Mouse (Mus musculus) urinary bladder, postnatal 14 days (tissue): Measurements from ENCODE around the gene Dcps.

ENCODE experiments used
- DNase-seq: peaks from one replicate; pipeline ENCODE4 v3.0.0; 2021; ENCODE audit warnings: low spot score

Dcps gene

DNA sequence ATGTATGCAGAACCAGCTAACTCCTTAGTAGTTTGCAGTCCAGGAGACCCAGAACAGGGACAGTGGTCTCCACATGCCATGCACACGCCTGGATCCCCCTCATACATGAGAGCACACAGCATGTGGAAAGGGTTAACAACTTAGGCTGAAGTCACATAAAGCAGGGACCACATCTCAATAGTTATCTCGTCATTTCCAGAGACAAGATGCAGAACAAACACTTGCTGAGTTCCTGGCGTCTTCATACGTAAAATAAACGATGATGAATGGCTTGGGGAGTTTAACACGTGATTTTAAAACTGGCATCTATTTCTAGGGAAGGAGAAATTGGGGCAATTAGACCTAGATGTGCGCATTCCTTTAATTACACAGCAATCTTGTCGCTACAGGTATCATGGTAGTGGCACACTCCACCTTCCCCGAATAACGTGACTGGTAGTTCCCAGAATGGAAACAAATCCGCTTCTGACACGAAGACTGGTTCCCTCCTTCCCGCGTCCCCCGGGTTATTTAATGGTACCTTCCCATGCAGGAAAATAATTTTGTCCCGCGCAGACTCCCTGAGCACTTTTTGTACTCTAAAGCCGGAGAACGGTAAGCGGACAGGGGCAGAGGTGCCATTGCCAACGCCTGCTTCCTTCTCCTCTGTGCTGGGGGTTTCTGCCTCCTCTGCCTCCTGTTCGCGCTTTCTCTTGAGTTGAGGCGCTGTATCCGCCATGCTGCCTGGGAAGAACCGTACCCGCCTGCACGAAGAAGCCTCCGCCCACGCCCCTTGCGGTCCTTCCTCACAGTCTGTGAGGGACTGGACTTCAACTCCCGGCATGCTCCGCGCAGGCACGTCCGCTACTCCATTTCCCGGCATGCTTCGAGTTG, at the start of gene Dcps:
Gene Dcps, minus strand, starts transcription at position 811 of the 873 bp plus-strand sequence.
- peak; percentile 92 for DNase-seq

DNA sequence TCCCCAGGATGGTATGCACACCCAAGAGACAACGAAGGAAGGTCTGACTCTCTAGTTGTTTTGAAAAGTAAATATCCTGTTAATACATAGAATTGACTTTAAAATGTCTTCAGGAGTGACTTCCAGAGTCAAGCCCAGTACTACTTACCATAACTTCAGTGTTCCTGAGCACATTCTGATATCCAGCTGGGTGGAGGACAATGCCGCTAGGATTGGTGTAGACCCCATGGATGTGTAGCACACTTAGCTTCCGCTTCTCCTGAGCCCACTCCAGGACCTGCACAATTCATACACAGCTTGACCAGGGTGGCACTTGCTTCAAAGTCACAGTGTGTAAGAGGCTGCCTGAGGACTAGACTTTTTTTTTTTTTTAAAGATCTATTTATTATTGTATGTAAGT, 47.6 kb upstream of the Dcps start:
- no peak for DNase-seq

DNA sequence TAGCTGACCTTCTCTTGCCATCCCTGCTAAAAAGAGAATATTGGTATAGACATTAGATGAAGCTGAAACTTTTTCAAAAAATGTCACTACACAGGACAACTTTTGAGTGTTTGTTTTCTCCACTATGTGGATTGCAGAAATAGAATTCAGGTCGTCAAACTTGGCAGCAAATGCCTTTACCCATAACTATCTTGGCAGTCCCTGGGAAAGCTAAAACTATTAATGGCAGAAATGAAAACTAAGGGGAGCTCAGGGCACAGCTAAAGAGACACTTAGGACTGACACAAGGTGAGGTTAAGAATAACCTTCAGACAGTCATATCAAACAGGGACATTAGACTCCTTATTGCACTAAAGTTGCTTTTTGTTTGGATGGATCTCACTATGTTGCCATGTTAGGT, 42.1 kb upstream of the Dcps start:
- DNase-seq = no peak

DNA sequence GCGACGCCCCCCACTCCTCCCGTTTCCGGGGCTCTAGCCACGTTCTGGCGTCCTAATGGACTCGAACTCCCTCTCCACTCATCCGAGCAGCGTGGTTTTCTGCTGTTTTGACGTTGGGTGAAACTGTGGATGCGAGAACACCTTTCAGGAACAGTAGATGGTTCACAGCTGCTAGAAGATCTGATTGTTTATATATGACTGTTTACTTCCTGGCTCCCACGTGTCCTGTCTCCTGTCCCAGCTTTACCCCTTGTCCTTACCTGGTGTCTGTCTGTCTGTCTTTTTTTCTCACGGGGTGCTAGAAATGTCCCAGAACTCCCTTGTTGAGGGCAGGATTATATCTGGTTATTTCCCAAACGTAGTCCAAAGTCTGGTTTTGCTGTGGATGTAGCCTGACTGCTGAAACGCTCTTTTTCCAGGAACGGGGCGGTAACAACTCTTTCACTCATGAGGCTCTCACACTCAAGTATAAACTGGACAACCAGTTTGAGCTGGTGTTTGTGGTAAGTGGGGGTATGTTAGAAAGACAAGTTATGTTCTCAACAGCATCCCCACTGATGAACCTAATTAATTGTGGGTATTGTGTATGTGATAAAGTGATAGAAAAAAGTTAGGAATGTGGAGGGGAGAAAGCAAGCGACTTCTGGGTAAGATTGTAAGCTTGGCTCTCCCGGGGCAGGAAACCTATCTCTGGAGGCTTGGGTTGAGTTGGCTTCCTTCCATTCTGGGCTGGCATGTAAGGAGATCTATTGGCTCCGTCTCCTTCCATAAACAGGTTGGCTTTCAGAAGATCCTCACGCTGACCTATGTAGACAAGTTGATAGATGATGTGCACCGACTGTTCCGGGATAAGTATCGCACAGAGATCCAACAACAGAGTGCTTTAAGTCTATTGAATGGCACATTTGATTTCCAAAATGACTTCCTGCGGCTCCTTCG, 36.0 kb upstream of the Dcps start:
- no peak for DNase-seq

DNA sequence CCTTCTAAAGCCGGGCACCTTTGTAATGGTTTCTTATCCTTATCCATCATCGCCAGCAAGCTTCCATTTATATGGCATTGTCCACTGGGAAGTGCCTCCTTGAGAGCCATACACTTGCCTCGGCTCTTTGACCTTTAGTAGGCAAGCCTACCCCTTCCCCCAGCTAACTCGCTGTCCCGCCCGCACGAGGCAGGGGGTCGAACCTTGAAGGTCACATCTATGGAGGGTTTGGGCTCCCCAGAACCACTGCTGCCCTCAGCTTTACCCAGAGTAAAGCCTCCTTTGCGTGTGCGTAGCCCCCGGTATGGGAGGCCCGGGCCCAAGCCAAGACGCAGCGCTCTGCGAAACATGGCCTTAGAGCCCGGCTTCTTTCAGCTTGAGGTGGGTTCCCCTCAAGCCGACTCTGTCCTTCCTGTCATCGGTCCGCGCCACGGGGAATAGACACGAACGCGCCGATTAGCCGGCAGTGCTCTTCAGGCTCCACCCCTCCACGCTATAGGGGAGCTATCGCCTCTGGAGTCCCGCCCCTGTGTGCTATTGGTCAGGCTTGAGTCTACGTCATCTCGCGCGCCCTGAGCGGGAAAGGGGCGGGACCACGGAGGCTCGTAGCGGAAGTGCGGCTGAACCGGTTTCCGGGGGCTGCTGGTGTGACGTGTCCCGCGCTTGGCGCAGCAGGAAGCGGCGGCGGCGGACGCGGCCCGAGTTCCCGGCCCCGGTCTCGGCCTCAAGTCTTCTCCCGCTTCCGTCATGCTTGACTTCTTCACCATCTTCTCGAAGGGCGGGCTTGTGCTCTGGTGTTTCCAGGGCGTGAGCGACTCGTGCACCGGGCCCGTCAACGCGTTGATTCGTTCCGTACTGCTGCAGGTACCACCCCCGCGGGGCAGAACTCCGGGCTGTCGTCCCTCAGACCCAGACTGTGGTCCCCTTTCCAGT, 34.9 kb upstream of the Dcps start, which contains the start of gene Foxred1:
Gene Foxred1, minus strand, starts transcription at position 514 of the 933 bp plus-strand sequence.
- DNase-seq = peak; percentile 99

DNA sequence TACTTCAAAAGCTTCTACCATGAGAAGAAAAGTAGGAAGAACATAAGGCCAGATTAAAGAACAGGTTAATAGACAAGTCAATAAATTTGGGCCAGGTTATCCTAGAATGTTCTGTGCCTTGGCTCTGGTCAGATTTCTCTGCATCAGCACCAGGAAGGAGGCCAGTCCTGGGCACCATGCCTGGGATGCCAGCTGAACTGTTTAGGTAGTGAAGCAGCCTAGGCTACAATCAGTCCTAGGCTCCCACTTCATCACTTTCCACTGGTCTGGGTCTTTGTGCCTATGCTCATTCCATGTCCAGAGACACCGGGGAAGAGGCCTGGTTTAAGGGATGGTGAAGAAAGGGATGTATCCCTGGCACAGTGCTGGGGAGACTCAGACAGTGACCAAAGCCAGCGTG, 28.6 kb upstream of the Dcps start:
- DNase-seq = no peak

DNA sequence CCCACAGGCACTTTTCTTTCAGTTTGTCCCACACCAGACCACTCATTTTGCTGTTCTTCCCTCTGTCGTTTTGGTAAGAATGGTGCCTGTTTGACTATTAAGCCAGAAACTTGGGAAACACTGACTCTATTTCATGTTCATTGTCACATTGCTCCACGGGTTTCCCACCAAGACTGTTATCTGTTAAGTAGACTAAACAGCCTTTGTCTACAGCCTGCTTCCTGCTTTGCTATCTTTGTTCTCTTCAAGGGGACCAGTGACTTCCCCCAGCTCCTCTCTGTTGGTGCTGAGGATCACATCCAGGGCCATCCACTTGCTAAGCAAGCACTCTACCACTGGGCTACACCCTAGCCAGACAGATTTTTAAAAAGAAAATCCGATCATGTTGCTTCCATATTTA, 27.7 kb upstream of the Dcps start:
- DNase-seq = no peak

DNA sequence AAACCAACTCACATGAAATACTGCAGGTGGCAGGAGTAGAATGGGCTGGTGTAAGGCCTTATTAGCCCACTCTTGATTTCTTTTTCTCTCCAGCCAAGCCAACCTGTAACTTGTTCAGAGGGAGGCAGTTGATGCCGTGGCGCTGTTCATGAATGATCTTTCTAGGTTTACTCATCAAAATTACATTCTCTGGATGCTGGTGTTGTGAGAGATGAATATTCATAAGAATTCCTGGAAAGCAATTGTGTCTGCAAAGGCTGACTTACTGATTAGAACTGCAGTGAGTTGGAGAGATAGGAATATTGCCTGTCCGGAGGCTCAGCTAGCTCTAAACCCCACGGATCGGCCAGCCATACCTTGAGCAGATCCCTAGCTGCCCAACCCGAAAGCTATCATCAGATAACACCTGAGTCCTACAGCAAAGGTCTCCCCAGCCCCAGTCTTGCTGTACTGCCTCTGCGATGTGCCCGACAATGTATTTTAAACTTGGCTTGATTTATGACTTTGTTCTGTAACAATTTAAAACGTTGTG, 24.7 kb upstream of the Dcps start:
- DNase-seq = no peak

DNA sequence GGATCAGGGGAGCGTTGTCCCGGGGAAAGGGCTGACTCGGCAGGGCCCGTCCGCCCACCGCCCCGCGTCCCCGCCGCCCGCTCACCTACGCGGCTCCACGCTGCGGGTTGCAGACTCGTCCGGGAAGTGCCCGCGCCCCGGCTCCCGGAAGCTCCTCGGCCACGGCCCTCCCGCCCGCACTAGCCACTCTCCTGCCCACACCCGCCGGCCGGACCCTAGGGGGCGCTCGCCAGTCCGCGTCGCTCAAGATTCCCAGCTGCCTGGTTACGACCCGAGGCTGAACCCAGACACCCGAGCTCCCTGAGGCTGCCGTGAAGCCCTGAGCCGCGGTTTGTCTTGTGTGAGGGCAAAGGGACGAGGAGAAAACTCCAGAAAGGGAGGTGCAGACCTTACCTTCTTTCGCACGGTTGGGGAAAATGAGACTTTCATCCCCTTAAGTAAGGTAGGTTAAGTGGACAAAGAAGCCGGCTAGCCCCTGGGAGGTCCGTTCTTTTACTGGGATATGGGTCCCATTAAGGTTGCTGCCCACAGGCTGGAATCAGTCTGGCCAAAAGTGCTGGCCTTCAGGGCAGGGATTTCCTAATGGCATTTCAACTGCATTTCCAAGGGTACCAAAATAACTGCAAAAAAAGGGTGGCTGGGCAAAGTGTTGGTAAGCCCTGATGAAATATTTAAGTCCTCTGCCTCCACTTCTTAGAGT, 24.1 kb upstream of the Dcps start, which contains the start of the genes Srpr and Tirap:
Gene Srpr, plus strand, starts transcription at position 404 of the 700 bp plus-strand sequence.
Gene Tirap, minus strand, starts transcription at position 520 of the 700 bp plus-strand sequence.
- peak; percentile 94 for DNase-seq

DNA sequence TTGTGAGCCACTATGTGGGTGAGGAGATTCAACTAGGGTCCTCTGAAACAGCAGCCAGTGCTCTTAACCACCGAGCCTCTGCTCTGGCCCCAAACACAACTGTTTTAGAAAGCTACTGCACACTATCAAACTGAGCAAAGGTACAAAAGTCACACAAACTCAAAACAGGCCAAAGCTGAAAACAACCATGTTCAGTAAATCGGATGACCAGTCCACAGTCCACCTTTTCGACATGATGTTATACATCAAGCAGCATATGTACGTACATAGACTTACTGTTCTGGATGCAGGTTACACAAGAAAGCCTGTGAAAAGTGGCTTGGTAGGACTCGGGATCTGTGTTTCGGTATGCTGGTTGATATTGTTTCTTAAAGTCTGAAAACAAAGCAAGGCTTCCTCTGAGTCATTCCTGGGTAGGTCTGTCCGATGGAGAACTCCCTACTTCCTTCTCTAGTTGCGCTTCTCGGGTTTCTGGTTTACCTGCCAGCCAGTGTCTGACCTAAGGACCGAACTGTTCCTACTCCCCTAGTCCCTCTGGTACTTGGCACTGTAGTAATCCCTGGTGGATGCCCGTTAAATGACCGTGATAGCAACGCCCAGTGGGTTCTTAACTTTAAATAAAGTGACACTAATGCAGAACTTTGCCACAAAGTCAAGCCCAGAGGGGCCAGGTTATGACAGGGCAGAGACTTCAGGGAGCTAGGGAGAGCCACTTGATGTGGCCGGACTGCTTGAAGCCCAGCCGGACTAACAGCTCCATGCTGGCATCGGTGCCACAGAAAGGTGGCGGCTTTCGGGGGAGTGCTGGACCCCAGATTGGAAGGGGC, 23.3 kb upstream of the Dcps start:
- DNase-seq = peak; percentile 35

DNA sequence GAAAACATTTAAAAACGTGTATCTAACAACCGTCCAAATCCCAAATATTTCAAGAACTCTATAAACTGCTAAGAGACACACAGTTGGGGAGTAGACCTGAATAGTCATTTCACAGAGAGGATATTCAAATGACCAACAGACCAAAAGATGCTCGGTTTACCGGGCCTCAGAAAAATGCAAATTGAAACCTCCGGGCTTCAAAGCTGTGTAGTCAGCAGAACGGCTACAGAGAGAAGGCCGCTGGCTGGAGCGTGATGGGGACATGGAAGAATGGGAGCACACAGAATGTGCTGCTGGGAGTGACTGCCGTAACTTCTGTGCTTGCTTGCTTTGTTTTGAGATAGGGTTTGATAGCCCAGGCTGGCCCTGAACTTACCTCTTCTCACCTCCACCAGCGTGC, 22.5 kb upstream of the Dcps start:
- DNase-seq = no peak

DNA sequence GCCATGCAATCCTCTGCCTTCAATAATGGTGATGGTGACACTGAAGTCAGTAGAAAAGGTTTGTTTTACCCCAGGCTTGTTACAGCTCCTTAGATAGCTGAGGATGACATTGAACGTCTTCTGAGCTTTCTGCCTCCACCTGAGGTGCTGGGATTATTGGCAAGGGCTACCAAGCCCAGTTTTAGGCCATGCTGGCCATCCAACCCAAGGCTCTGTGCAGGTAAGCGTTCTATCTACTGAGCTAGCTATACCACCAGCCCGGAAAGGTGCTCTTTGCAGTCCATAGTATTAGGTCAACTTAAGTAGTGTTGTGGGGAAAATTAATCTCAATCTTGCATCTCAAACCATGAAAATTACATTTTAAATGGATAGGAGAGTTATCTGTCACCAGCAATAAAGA, 21.8 kb upstream of the Dcps start:
- DNase-seq = no peak

DNA sequence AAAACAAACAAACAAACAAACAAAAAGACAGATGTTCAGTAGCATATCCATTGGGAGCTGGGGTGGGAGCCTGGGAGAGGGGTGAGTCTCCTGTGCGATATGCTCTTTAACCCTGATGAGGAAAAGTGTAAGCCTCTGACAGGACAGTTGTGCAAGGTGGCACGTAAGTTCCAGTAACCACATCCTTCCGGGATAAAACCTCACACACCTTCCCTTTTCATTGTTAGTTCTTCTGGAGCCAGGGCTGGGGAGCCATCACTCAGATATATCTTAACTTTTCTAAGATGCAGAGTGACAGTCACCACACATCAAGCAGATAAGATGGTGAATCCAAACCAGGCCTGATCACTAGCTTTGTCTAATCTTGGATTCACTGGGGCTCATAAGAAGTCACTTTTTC, 18.2 kb upstream of the Dcps start:
- no peak for DNase-seq

DNA sequence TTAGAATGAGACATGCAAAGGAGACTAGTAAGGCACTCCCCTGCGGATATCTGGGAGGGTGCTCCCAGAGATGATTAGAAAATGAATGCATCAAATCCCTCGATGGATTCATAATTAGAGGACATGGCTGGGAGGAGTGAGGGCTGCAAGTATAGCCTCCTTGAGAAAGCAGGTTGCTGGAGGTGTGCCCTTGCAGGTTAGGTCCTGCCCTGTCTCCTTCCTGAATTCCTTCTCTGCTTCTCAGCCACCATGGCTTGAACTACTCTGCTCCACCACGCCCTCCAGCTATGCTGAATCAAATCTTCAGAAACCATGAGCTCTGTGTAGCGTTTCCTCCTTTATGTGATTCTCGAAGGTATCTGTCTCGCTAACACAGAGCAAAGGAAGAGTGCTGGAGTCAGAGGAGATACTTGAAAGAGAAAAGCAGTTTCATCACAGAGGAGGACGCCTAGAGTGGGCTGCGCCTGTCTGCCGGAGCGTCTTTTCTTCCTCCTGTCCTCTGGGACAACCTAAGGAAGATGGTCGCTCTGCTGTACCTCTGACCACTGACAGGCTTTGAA, 17.2 kb upstream of the Dcps start:
- DNase-seq = peak; percentile 29

DNA sequence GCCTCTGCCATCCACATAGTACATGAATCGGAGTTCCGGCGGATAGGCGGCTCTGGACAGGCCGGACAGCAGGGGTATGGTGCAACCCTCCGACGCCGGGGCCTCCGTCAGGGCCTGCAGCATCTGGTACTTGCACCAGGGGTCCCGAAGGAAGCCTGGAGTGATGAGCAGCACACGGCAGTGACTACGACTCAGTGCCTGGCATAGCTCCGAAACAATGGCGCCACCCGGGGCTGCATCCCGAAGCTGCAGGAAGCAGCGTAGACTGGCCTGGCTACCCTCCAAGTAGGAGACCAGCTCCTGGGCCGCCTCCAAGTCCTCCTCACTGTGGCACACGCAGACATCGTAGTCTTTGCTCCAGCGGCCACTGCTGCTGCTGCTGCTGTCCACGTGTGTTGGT, 12.8 kb upstream of the Dcps start:
- DNase-seq = peak; percentile 28

DNA sequence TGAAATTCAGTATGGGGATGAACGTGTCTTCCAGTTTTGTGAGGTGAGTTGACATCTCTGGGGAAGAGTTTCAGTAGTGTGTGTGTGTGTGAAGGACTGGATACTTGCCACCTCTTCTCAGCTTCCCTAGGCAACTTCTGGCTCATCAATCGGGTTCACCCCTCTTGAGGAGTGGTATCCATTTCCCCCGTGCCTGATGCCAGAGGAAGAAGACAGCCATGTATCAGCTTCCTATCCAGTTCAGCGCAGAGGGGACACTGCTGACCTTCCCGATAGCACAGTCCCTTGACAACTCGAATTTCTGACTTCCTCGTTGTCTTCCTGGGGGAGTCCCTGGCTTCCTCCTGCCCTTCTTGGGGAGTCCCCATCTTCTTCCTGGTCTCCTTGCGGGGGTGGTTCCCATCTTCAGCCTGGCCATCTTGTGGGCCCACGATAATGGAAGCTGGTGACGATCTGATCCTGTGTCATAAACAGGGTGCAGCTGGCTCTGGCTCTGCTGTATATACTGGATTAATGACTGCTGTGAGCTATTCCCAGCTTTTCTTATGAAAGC, 11.6 kb upstream of the Dcps start:
- no peak for DNase-seq

DNA sequence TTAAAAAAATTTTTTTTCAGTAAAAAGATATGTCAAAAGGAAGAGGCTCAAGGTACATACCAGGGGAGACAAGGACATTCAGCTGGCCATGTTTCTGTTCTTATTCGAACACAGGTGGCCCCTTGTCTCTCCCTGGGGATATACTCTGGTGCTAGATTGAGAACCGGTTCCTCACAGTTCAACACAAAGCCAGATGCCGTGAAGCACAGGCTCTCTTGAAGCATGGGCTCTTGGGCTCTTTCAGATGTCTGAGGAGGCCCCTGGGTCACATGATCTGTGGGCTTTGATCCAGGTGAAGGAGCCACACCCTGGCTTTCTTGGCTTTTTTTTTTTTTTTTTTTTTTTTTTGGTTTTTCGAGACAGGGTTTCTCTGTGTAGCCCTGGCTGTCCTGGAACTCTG, 10.6 kb upstream of the Dcps start:
- no peak for DNase-seq

DNA sequence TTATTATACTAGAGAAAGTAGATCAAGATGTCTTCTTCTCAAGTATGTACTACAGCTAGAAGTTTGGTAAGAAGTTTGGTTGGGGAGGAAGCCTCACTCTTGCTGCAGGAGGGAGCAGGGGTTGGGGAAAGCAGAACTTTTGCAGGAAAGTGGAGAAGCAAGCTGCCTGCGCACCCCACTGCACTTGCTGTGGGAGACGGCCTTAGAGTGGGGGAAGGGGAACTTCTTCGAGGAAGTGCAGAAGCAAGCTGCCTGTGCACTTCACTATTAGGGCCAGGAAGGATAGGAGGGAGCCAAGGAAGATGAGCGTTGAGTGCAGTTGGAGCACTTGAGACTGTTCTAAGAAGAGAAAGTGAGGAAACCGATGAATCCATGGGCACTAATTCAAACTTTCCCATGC, 7.5 kb upstream of the Dcps start:
- DNase-seq = no peak

DNA sequence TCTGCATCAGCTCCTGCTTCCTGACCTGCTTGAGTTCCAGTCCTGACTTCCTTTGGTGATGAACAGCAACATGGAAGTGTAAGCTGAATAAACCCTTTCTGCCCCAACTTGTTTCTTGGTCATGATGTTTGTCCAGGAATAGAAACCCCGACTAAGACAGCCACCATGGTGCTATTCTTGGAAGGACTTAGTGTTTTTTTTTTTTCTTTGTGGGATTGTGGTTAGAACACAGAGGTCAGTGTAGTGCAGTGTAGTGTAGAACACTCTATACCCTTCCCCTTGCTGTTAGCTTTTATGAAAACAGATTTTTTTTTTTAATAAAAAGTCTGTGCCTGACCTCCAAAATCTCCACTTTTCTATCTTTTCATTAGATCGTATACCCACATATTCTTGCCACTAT, 7.0 kb upstream of the Dcps start:
- no peak for DNase-seq
